Mouse (Mus musculus): ENCODE measurements around the gene Vmn2r98.
"Not testable (repeated sequence)": the region's sequence is repeated elsewhere in the genome, so short reads cannot be mapped to it uniquely, and the experiment has no call there.

Vmn2r98 gene

DNA sequence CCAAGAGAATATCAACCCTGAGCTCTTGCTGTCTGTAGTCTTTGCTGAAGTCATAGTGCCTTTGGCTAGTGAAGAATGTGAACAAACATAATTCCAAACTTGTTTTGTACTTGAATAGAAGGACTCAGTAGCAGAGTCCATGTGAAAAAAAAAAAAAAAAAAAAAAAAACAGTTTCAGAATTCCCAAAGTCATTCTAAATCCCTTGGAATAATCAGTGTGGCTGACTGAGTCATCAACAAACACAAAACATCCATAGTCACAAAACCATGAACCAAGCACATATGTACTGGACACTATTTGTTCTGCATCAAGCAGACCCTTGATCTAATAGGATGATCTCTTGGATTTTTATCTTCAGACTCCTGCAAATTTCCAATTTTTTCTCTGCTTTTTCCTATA, at the start of gene Vmn2r98:
Gene Vmn2r98, plus strand, starts transcription at position 301 of the 400 bp plus-strand sequence.
- not testable (repeated sequence) for ATAC-seq (ENCODE audit: insufficient number of reproducible peaks, low FRiP score, low TSS enrichment)

DNA sequence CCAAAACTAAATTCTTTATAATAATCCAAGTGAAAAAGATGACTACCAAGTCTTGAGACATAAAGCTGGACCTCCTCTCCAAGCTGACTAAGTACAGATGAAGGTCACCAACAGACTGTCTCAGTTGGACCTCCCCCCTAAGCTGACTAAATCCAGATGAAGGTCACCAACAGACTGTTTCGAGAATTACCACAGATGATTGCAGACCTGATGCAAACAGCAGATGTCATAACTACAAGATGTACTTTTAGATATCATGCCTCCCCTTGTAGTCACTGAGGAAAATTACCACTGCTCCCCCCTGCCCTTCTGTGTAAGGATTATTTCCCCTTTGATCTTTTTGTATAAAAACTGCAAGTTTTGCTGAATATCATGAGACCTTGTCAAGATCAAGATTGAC, 21.8 kb upstream of the Vmn2r98 start:
- ATAC-seq (ENCODE audit: insufficient number of reproducible peaks, low FRiP score, low TSS enrichment), result not testable (repeated sequence)

DNA sequence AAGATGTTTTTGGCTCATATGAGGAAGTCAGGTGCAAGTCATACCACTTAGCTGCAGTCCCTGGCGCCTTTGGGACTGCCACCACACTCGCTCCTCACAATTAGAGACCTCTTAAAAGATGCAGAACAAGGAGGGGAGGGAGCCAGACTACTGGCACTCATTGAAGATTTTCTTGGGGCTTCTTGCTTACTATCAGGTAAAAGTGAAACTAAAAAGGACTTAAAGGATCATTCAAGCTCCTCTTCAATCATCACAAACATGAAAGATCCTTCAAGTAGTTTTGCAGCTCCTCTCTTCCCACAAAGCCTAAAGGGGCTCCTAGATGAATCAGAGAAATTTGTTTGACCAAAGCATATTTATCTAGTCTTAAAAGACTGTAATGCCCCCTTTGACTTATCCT, 21.3 kb upstream of the Vmn2r98 start:
- ATAC-seq (ENCODE audit: insufficient number of reproducible peaks, low FRiP score, low TSS enrichment), result no peak

DNA sequence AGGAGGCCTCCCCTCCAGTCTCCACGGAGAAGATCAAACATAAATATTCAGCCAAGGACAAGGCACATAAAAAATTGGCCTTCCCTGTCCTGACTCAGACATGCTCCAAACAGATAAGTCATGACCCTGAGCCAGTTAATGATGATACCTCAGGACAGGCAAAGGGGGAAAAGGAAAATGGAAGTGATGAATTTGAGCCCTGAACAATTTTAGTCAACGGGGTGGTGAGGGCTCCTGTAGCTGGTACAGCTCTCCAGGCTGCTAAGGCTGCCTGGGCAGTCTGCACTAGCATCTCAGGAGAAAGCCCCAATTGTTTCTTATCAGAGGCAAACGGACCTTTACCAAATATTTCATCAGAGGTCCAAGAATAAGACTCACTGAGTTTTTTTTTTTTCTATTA, 20.5 kb upstream of the Vmn2r98 start:
- ATAC-seq (ENCODE audit: insufficient number of reproducible peaks, low FRiP score, low TSS enrichment), result no peak
